Mouse (Mus musculus): ENCODE measurements at regions not wholly inside any gene's neighbourhood (a gene's known extent, or its start where the extent isn't known, plus 50 kb on each side); places are given as distances from the start of the nearest gene placed in this dataset.

DNA sequence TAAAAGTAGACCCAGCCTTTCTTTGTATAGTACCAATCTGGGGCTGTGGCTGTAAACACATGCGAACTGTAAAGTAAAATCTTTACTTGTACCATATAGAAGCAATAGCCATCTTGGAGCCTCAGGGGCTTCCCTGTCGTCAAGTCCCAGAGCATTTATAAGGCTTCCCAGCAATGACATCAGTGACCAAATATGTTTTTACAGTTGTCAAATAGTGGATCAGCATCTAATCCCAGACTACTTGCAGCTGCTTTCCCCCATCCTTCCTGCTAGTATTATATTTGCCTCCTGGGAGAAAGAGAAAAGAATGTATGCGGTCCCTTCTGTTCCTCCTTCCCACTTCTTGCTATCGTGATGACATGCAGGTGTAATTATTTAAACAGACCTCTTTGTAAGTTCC lies 531.5 kb upstream of the Zic4 start:
- TF ChIP-seq CTCF (IDR thresholded peaks at IDR 0.05; ENCODE audit: low read depth, low read length), result no peak
- no peak for TF ChIP-seq POLR2A (IDR thresholded peaks at IDR 0.05; ENCODE audit: extremely low read depth, insufficient read depth, low read length)
